Mouse (Mus musculus): Measurements from ENCODE around the gene Spindoc. TPM values are rescaled to one million over a fixed set of nuclear protein-coding genes. Genes with fewer than 3 reads are reported as not detected.

Gene Spindoc
- total and polyA plus RNA-seq, 3 experiments, result 8.2 to 31.8 (median 18.1) TPM

DNA sequence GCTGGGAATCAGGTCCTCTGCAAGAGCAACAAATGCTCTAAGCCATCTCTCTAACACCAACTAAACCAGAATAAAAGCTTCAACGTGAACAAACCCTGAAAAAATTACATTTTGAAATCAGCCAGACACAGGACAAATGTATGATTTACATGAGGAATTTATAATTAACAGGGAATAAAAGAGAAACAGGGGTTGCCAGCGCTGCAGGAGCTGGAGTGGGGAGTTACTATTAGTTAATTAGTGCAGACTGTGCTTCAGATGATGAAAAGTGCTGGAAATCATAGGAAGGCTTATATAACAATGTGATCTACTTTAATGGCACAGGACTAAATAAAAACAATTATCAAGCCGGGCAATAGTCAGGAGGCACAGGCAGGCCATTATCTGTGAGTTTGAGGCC lies 61.4 kb downstream of the Spindoc start:
- H3K9me3 ChIP-seq (replicated peaks), result no peaks in the 10 kb centered on the region
- H3K4me3 ChIP-seq (ENCODE audit: low read depth, low read length), result no peak overlapping the region
- DNase-seq (ENCODE audit: low spot score) (no peak), ATAC-seq (ENCODE audit: extremely low read depth, insufficient number of reproducible peaks, low FRiP score, poor library complexity, severe bottlenecking) (no peak)
- peaks cover 14% of the 10 kb centered on the region for H3K4me1 ChIP-seq (ENCODE audit: insufficient read depth, low read depth, low read length)
- peaks cover 49% of the 10 kb centered on the region for H3K36me3 ChIP-seq (replicated peaks)
- H3K27me3 ChIP-seq (ENCODE audit: insufficient read depth, low read length), result no peaks in the 10 kb centered on the region
- TF ChIP-seq CTCF (IDR thresholded peaks at IDR 0.05; ENCODE audit: low read depth, low read length) (no peak), POLR2AphosphoS5 (IDR thresholded peaks at IDR 0.05; ENCODE audit: insufficient replicate concordance, low read depth, low read length) (no peak), GATA2 (IDR thresholded peaks at IDR 0.05; ENCODE audit: borderline replicate concordance, low read depth, low read length) (no peak), GATA1 (IDR thresholded peaks at IDR 0.05; ENCODE audit: borderline replicate concordance, low read length) (no peak), TAL1 (conservative IDR thresholded peaks at IDR 0.05; ENCODE audit: low read depth, low read length) (no peak)

DNA sequence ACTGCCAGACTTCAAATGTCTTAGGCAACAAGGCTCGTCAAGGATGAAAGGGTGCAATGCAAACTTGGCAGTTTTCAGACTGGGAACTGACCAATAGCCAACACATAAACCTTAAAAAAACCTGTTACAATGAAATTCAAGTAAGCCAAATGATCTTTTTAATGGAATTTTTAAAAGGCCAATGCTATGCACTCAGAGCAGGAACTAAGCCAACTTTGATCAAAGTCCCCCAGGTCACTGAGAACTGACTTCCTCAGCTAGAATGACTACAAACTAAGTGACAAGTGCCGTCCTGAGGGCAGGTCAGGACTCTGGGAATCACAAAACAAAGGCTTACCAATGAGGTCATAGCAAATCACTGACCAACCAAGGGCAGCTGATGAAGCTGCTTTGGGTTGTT lies 62.6 kb downstream of the Spindoc start:
- ATAC-seq (ENCODE audit: extremely low read depth, insufficient number of reproducible peaks, low FRiP score, poor library complexity, severe bottlenecking), result no peak
- Histone ChIP-seq H3K27me3 (ENCODE audit: insufficient read depth, low read length) (no peaks in the 10 kb centered on the region), H3K36me3 (replicated peaks) (peaks cover 43% of the 10 kb centered on the region), H3K9me3 (replicated peaks) (no peaks in the 10 kb centered on the region), H3K4me3 (ENCODE audit: low read depth, low read length) (no peak overlapping the region), H3K4me1 (ENCODE audit: insufficient read depth, low read depth, low read length) (peaks cover 21% of the 10 kb centered on the region)
- TF ChIP-seq GATA2 (IDR thresholded peaks at IDR 0.05; ENCODE audit: borderline replicate concordance, low read depth, low read length) (no peak), CTCF (IDR thresholded peaks at IDR 0.05; ENCODE audit: low read depth, low read length) (no peak), TAL1 (conservative IDR thresholded peaks at IDR 0.05; ENCODE audit: low read depth, low read length) (no peak), GATA1 (IDR thresholded peaks at IDR 0.05; ENCODE audit: borderline replicate concordance, low read length) (no peak), POLR2AphosphoS5 (IDR thresholded peaks at IDR 0.05; ENCODE audit: insufficient replicate concordance, low read depth, low read length) (no peak)
- DNase-seq (ENCODE audit: low spot score), result no peak

DNA sequence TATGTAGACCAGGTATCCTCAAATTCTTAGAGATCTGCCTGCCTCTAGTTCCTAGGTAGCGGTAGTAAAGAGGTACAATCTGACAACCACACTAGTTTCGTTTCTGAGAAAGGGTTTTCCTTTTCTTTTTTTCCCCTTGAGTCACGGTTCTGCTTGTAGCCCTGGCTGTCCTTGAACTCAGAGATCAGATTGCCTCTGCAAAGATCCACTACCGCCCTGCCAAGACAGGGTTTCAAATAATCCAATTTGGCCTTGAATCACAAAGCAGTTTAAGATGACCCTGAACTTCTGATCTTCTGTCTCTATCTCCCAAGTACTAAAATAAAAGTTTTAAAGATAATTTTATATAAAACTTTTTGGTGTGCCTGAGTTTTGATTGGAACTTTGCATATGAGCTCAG lies 65.1 kb downstream of the Spindoc start:
- Histone ChIP-seq H3K4me3 (ENCODE audit: low read depth, low read length) (no peak overlapping the region), H3K36me3 (replicated peaks) (peaks cover 49% of the 10 kb centered on the region), H3K4me1 (ENCODE audit: insufficient read depth, low read depth, low read length) (peaks cover 37% of the 10 kb centered on the region), H3K9me3 (replicated peaks) (no peaks in the 10 kb centered on the region), H3K27me3 (ENCODE audit: insufficient read depth, low read length) (no peaks in the 10 kb centered on the region)
- no peak for ATAC-seq (ENCODE audit: extremely low read depth, insufficient number of reproducible peaks, low FRiP score, poor library complexity, severe bottlenecking)
- TF ChIP-seq TAL1 (conservative IDR thresholded peaks at IDR 0.05; ENCODE audit: low read depth, low read length) (no peak), POLR2AphosphoS5 (IDR thresholded peaks at IDR 0.05; ENCODE audit: insufficient replicate concordance, low read depth, low read length) (no peak), CTCF (IDR thresholded peaks at IDR 0.05; ENCODE audit: low read depth, low read length) (no peak), GATA2 (IDR thresholded peaks at IDR 0.05; ENCODE audit: borderline replicate concordance, low read depth, low read length) (no peak), GATA1 (IDR thresholded peaks at IDR 0.05; ENCODE audit: borderline replicate concordance, low read length) (no peak)
- no peak for DNase-seq (ENCODE audit: low spot score)

DNA sequence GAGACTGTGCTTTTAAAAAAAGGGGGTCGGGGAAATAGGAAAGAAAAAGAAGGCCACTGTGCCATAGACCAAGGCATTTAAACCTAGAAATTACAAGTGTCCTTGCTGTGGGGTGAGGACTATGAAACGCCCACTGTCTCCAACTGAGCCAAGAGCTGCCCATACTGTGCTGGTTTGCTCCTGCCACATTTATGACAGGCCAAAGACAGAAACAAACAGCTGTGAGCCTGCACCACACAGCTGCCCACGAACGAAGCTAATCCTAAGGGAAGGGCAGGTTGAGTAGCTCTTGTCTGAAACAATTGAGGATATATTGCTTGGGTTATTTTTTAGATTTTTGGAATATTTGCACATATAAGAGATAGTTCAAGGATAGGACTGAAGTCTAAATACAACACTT lies 66.0 kb downstream of the Spindoc start:
- Histone ChIP-seq H3K4me1 (ENCODE audit: insufficient read depth, low read depth, low read length) (peaks cover 40% of the 10 kb centered on the region), H3K9me3 (replicated peaks) (no peaks in the 10 kb centered on the region)
- ATAC-seq (ENCODE audit: extremely low read depth, insufficient number of reproducible peaks, low FRiP score, poor library complexity, severe bottlenecking), result no peak

DNA sequence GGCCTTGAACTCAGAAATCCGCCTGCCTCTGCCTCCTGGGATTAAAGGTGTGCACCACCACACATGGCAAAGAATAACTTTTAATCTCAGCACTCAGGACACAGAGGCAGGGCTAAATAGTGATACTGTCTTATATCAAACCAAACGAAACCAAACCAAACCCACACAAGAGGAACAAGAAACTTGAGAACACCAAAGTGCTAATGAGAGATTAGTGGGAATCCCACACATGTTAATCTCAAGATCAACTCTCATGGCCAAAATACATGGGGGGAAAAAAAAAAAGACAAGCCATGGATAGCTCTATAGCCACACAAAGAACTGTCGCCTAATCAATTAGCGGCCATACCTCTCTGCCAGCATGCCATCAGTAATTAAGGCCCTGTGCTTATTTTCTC lies 67.2 kb downstream of the Spindoc start:
- no peaks in the 10 kb centered on the region for H3K9me3 ChIP-seq (replicated peaks)
- H3K4me3 ChIP-seq (ENCODE audit: low read depth, low read length), result no peak overlapping the region
- no peak for TF ChIP-seq CTCF (IDR thresholded peaks at IDR 0.05; ENCODE audit: low read depth, low read length)
- no peak for TF ChIP-seq GATA2 (IDR thresholded peaks at IDR 0.05; ENCODE audit: borderline replicate concordance, low read depth, low read length)
- TF ChIP-seq POLR2AphosphoS5 (IDR thresholded peaks at IDR 0.05; ENCODE audit: insufficient replicate concordance, low read depth, low read length), result no peak
- TF ChIP-seq TAL1 (conservative IDR thresholded peaks at IDR 0.05; ENCODE audit: low read depth, low read length), result no peak
- no peak for TF ChIP-seq GATA1 (IDR thresholded peaks at IDR 0.05; ENCODE audit: borderline replicate concordance, low read length)
- H3K27me3 ChIP-seq (ENCODE audit: insufficient read depth, low read length), result no peaks in the 10 kb centered on the region
- H3K36me3 ChIP-seq (replicated peaks), result peaks cover 45% of the 10 kb centered on the region
- ATAC-seq (ENCODE audit: extremely low read depth, insufficient number of reproducible peaks, low FRiP score, poor library complexity, severe bottlenecking), result no peak
- H3K4me1 ChIP-seq (ENCODE audit: insufficient read depth, low read depth, low read length), result peaks cover 53% of the 10 kb centered on the region
- no peak for DNase-seq (ENCODE audit: low spot score)

More for the DNA sequence above, 66.0 kb downstream of the Spindoc start:
- TF ChIP-seq GATA1 (IDR thresholded peaks at IDR 0.05; ENCODE audit: borderline replicate concordance, low read length) (no peak), POLR2AphosphoS5 (IDR thresholded peaks at IDR 0.05; ENCODE audit: insufficient replicate concordance, low read depth, low read length) (no peak), GATA2 (IDR thresholded peaks at IDR 0.05; ENCODE audit: borderline replicate concordance, low read depth, low read length) (no peak)
- no peak overlapping the region for H3K4me3 ChIP-seq (ENCODE audit: low read depth, low read length)
- DNase-seq (ENCODE audit: low spot score), result no peak
- H3K36me3 ChIP-seq (replicated peaks), result peaks cover 45% of the 10 kb centered on the region
- no peaks in the 10 kb centered on the region for H3K27me3 ChIP-seq (ENCODE audit: insufficient read depth, low read length)

DNA sequence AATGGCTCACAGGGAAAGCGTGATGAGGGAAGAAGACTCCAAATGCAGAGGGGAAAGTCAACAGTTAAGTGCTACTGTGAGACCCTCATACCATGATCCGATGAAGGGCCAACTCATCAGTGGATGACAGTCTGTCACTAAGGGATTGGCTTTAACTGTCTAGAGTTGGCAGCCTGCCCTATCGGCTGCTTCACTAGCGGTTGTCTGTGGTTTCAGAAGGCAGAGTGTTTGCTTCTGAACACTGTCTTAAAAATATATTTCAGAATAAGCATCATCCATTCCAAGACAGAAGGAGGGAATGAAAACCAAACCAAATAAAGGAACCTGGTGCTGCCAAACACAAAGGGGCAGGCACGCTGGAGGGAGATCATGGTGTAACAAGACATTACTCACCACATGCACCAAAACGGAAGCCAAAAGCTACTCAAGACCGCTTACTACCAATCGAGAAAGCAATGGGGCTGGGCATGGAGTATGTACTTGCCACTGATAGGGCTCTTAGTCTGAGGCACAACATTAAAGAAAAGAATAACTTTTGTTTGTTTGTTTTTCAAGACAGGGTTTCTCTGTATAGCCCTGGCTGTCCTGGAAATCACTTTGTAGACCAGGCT lies 67.7 kb downstream of the Spindoc start:
- no peak overlapping the region for H3K4me3 ChIP-seq (ENCODE audit: low read depth, low read length)
- peaks cover 46% of the 10 kb centered on the region for H3K36me3 ChIP-seq (replicated peaks)
- no peak for DNase-seq (ENCODE audit: low spot score)
- H3K27me3 ChIP-seq (ENCODE audit: insufficient read depth, low read length), result no peaks in the 10 kb centered on the region
- H3K4me1 ChIP-seq (ENCODE audit: insufficient read depth, low read depth, low read length), result peaks cover 55% of the 10 kb centered on the region
- TF ChIP-seq GATA2 (IDR thresholded peaks at IDR 0.05; ENCODE audit: borderline replicate concordance, low read depth, low read length), result no peak
- TF ChIP-seq GATA1 (IDR thresholded peaks at IDR 0.05; ENCODE audit: borderline replicate concordance, low read length), result no peak
- TF ChIP-seq POLR2AphosphoS5 (IDR thresholded peaks at IDR 0.05; ENCODE audit: insufficient replicate concordance, low read depth, low read length), result no peak
- no peak for TF ChIP-seq TAL1 (conservative IDR thresholded peaks at IDR 0.05; ENCODE audit: low read depth, low read length)
- TF ChIP-seq CTCF (IDR thresholded peaks at IDR 0.05; ENCODE audit: low read depth, low read length), result no peak
- ATAC-seq (ENCODE audit: extremely low read depth, insufficient number of reproducible peaks, low FRiP score, poor library complexity, severe bottlenecking), result no peak
- H3K9me3 ChIP-seq (replicated peaks), result no peaks in the 10 kb centered on the region

Measured in G1E (cell line).